Mouse (Mus musculus) midbrain, embryonic 13.5 days (tissue): ENCODE data around the gene Rapgef3. TPM values are rescaled to one million over a fixed set of nuclear protein-coding genes. Genes with fewer than 3 reads are reported as not detected.

Source experiments
- ATAC-seq: fragments of 200-750 bp; cut with Nextera tagmentation; 2 replicates; pipeline ENCODE4 v1.8.0; 2017; ENCODE audit warnings: mild to moderate bottlenecking, moderate TSS enrichment, moderate library complexity
- H3K27ac ChIP-seq: fragments of 300-500 bp; sonication (generic); 2 replicates; pipeline ENCODE4 v1.5.1; 2015; ENCODE audit warnings: inconsistent platforms, mild to moderate bottlenecking, moderate library complexity
- H3K27me3 ChIP-seq: fragments of 300-500 bp; sonication (generic); 2 replicates; pipeline ENCODE4 v1.6.1; 2015; ENCODE audit warnings: mild to moderate bottlenecking, inconsistent platforms
- H3K36me3 ChIP-seq: fragments of 300-500 bp; sonication (generic); 2 replicates; pipeline ENCODE4 v1.6.1; 2015; ENCODE audit warnings: mild to moderate bottlenecking, inconsistent platforms
- H3K4me1 ChIP-seq: fragments of 300-500 bp; sonication (generic); replicated peaks from 2 replicates; pipeline ENCODE4 v1.6.1; 2015; ENCODE audit warnings: inconsistent platforms
- H3K4me2 ChIP-seq: fragments of 300-500 bp; sonication (generic); replicated peaks from 2 replicates; pipeline ENCODE4 v1.6.1; 2015; ENCODE audit warnings: moderate library complexity, mild to moderate bottlenecking, inconsistent platforms
- H3K4me3 ChIP-seq: fragments of 300-500 bp; sonication (generic); replicated peaks from 2 replicates; pipeline ENCODE4 v1.5.1; 2015; ENCODE audit warnings: mild to moderate bottlenecking, inconsistent platforms
- H3K9ac ChIP-seq: fragments of 300-500 bp; sonication (generic); replicated peaks from 2 replicates; pipeline ENCODE4 v1.6.1; 2015; ENCODE audit warnings: mild to moderate bottlenecking, inconsistent platforms
- H3K9me3 ChIP-seq: fragments of 300-500 bp; sonication (generic); 2 replicates; pipeline ENCODE4 v1.6.1; 2016; ENCODE audit warnings: mild to moderate bottlenecking, inconsistent platforms
- WGBS: fragments of 180-500 bp; shearing (Covaris S2); methylation state at CpG from one replicate; pipeline ENCODE4 v1.1.7; 2015; 5-methylcytosine and 5-hydroxymethylcytosine counted together
- polyA plus RNA-seq: library from polyadenylated mRNA; unstranded; fragments of >200 nt; fragmentation: Nextera tagmentation; extraction: Ambion mirVana; gene quantifications from 2 replicates; pipeline ENCODE4 v1.2.1, GENCODE M21; 2015

Rapgef3 gene
- polyA plus RNA-seq, 1 experiment from 2014 or later = 9.0 TPM

- WGBS = 79% methylated on average over 12 of the region's 12 CpGs
- Histone ChIP-seq H3K36me3 (no peaks in the 10 kb centered on the region), H3K4me2 (no peak overlapping the region), H3K9ac (no peak overlapping the region), H3K4me3 (no peak overlapping the region), H3K9me3 (no peaks in the 10 kb centered on the region), H3K4me1 (peaks cover 17% of the 10 kb centered on the region), H3K27ac (no peak overlapping the region), H3K27me3 (no peaks in the 10 kb centered on the region)
- ATAC-seq = no peak
Measured at GRCm38 (mm10) chr15:97741662-97742061, 26.1 kb downstream of the Rapgef3 start.

- 91% methylated on average over 9 of the region's 9 CpGs for WGBS
- Histone ChIP-seq H3K4me2 (no peak overlapping the region), H3K9ac (no peak overlapping the region), H3K4me1 (peaks cover 15% of the 10 kb centered on the region), H3K36me3 (no peaks in the 10 kb centered on the region), H3K27ac (no peak overlapping the region), H3K27me3 (no peaks in the 10 kb centered on the region), H3K9me3 (no peaks in the 10 kb centered on the region), H3K4me3 (no peak overlapping the region)
- no peak for ATAC-seq
Measured at GRCm38 (mm10) chr15:97740283-97740732, 27.5 kb downstream of the Rapgef3 start.

DNA sequence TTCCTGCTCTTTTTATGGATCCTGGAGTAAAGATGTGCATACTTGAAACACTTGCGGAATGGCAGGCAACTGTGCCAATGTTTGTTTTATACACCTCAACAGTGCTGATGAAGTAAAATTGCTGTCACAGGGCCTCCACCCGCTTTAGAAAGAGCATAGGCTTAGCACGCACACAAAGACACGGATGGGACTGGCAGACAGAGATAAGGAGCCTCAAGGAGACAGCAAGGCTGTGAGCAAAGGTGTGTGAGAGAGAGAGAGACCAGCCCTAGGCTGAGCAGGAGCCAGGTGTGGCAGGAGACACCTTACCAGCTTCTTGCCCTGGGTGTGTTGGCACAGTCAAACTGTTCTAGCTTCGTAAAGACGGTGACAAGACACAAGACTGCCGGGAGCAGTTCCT, 28.8 kb downstream of the Rapgef3 start:
- H3K36me3 ChIP-seq = no peaks in the 10 kb centered on the region
- WGBS = 95% methylated on average over 7 of the region's 7 CpGs
- no peak for ATAC-seq

DNA sequence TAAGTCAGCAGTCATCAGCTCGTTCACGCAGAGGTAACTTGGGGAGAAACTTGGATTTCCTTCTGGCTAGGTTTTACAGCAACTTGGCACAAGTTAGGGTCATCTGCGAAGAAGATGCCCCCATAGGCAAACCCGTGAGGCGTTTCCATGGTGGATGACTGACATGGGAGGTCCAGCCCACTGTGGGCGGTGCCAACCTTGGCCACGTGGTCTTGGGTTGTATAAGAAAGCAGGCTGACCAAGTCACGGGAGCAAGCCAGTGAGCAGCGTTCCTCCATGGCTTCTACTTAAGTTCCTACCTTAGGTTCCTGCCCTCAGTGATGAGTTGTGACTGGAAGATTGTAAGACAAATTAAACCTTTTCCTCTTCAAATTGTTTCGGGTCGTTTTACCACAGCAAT, 35.8 kb downstream of the Rapgef3 start:
- 91% methylated on average over 11 of the region's 11 CpGs for WGBS
- no peak for ATAC-seq
- no peaks in the 10 kb centered on the region for H3K27me3 ChIP-seq

More for the DNA sequence above, 28.8 kb downstream of the Rapgef3 start:
- H3K4me1 ChIP-seq = 0 out of 2 replicates have a peak, but pooled peaks cover 8% of the 10 kb centered on the region
- H3K27ac ChIP-seq = no peak overlapping the region
- H3K4me2 ChIP-seq = no peak overlapping the region
- no peak overlapping the region for H3K9ac ChIP-seq
- H3K9me3 ChIP-seq = no peaks in the 10 kb centered on the region
- H3K4me3 ChIP-seq = no peak overlapping the region
- H3K27me3 ChIP-seq = no peaks in the 10 kb centered on the region

GRCm38 (mm10) chr15:97731111-97731510, 36.7 kb downstream of the Rapgef3 start, which contains the start of gene Endou:
TSS of gene Endou (minus strand) at chr15:97731339.
- Histone ChIP-seq H3K27ac (no peak within 1 kb of the TSS), H3K27me3 (no peaks in the 10 kb centered on the region), H3K4me1 (no peaks in the 10 kb centered on the region), H3K4me2 (no peak within 1 kb of the TSS), H3K9me3 (no peaks in the 10 kb centered on the region), H3K4me3 (no peak within 1 kb of the TSS), H3K36me3 (no peaks in the 10 kb centered on the region), H3K9ac (no peak within 1 kb of the TSS)
- 94% methylated on average over 8 of the region's 8 CpGs for WGBS
- ATAC-seq = no peak

More for the DNA sequence above, 35.8 kb downstream of the Rapgef3 start:
- Histone ChIP-seq H3K36me3 (no peaks in the 10 kb centered on the region), H3K4me1 (no peaks in the 10 kb centered on the region), H3K9ac (no peak overlapping the region), H3K4me3 (no peak overlapping the region), H3K9me3 (no peaks in the 10 kb centered on the region), H3K4me2 (no peak overlapping the region), H3K27ac (no peak overlapping the region)

GRCm38 (mm10) chr15:97730365-97730764, 37.4 kb downstream of the Rapgef3 start:
- Histone ChIP-seq H3K4me1 (no peaks in the 10 kb centered on the region), H3K27me3 (no peaks in the 10 kb centered on the region), H3K27ac (no peak overlapping the region), H3K9ac (no peak overlapping the region), H3K36me3 (no peaks in the 10 kb centered on the region), H3K9me3 (no peaks in the 10 kb centered on the region), H3K4me2 (no peak overlapping the region), H3K4me3 (no peak overlapping the region)
- no peak for ATAC-seq
- 70% methylated on average over 6 of the region's 6 CpGs for WGBS

- no peaks in the 10 kb centered on the region for H3K27me3 ChIP-seq
- no peak overlapping the region for H3K4me2 ChIP-seq
- H3K36me3 ChIP-seq = no peaks in the 10 kb centered on the region
- no peak overlapping the region for H3K9ac ChIP-seq
- no peak for ATAC-seq
- no peaks in the 10 kb centered on the region for H3K9me3 ChIP-seq
- no peaks in the 10 kb centered on the region for H3K4me1 ChIP-seq
- no peak overlapping the region for H3K27ac ChIP-seq
- H3K4me3 ChIP-seq = no peak overlapping the region
- 69% methylated on average over 7 of the region's 7 CpGs for WGBS
Measured at GRCm38 (mm10) chr15:97728804-97729203, 39.0 kb downstream of the Rapgef3 start.

DNA sequence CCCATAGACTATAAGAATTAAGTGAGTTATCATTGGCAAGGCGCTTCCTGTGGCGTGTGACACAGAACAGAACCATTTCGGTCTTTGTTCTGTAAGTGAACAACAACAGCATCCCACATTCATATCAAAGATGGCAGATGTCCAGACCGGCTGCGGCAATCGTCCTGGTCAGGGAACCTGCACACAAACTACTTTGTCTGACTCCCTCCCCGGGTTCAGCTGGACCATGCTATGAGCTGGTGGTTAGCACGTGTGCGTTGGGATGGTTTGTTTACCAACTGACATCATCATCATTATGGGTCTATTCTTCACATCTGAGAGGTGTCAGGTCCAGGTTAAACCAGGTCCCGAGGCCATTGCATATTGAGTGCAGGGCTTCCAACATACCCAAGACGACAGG, 39.4 kb downstream of the Rapgef3 start:
- H3K27me3 ChIP-seq = no peaks in the 10 kb centered on the region
- no peak for ATAC-seq
- no peak overlapping the region for H3K9ac ChIP-seq
- no peaks in the 10 kb centered on the region for H3K4me1 ChIP-seq
- no peak overlapping the region for H3K4me3 ChIP-seq
- H3K27ac ChIP-seq = no peak overlapping the region
- no peak overlapping the region for H3K4me2 ChIP-seq
- H3K36me3 ChIP-seq = no peaks in the 10 kb centered on the region
- no peaks in the 10 kb centered on the region for H3K9me3 ChIP-seq
- WGBS = 93% methylated on average over 11 of the region's 11 CpGs

- WGBS = 64% methylated on average over 5 of the region's 5 CpGs
- Histone ChIP-seq H3K4me3 (no peak overlapping the region), H3K27me3 (no peaks in the 10 kb centered on the region), H3K9me3 (no peaks in the 10 kb centered on the region), H3K4me1 (no peaks in the 10 kb centered on the region), H3K36me3 (no peaks in the 10 kb centered on the region), H3K4me2 (no peak overlapping the region), H3K27ac (no peak overlapping the region), H3K9ac (no peak overlapping the region)
- no peak for ATAC-seq
Measured at GRCm38 (mm10) chr15:97727520-97727919, 40.3 kb downstream of the Rapgef3 start.

GRCm38 (mm10) chr15:97727048-97727447, 40.7 kb downstream of the Rapgef3 start:
- WGBS = 85% methylated on average over 8 of the region's 8 CpGs
- H3K9me3 ChIP-seq = no peaks in the 10 kb centered on the region
- no peaks in the 10 kb centered on the region for H3K27me3 ChIP-seq
- H3K9ac ChIP-seq = no peak overlapping the region
- ATAC-seq = no peak
- H3K4me1 ChIP-seq = no peaks in the 10 kb centered on the region
- no peak overlapping the region for H3K4me3 ChIP-seq
- no peak overlapping the region for H3K4me2 ChIP-seq
- no peak overlapping the region for H3K27ac ChIP-seq
- H3K36me3 ChIP-seq = no peaks in the 10 kb centered on the region

GRCm38 (mm10) chr15:97726310-97726709, 41.5 kb downstream of the Rapgef3 start:
- H3K9me3 ChIP-seq = no peaks in the 10 kb centered on the region
- H3K9ac ChIP-seq = no peak overlapping the region
- H3K4me3 ChIP-seq = no peak overlapping the region
- no peaks in the 10 kb centered on the region for H3K27me3 ChIP-seq
- ATAC-seq = no peak
- no peaks in the 10 kb centered on the region for H3K36me3 ChIP-seq
- H3K4me1 ChIP-seq = no peaks in the 10 kb centered on the region
- H3K27ac ChIP-seq = no peak overlapping the region
- no peak overlapping the region for H3K4me2 ChIP-seq
- WGBS = 81% methylated on average over 13 of the region's 13 CpGs

GRCm38 (mm10) chr15:97725198-97725785, 42.5 kb downstream of the Rapgef3 start:
- Histone ChIP-seq H3K9ac (no peak overlapping the region), H3K36me3 (no peaks in the 10 kb centered on the region), H3K9me3 (no peaks in the 10 kb centered on the region), H3K4me1 (no peaks in the 10 kb centered on the region), H3K27me3 (no peaks in the 10 kb centered on the region), H3K27ac (no peak overlapping the region), H3K4me3 (no peak overlapping the region), H3K4me2 (no peak overlapping the region)
- WGBS = 84% methylated on average over 6 of the region's 6 CpGs
- no peak for ATAC-seq
